Mouse (Mus musculus) urinary bladder, adult 2 months (tissue): ENCODE measurements around the gene Rpl3. TPM values are rescaled to one million over a fixed set of nuclear protein-coding genes. Genes with fewer than 3 reads are reported as not detected.

Experiments used
- DNase-seq: peaks from one replicate; pipeline ENCODE4 v3.0.0; 2022; ENCODE audit warnings: low spot score
- polyA plus RNA-seq: library from polyadenylated mRNA; depleted of rRNA; stranded (reverse); fragments of >200 nt; gene quantifications from 2 replicates; pipeline ENCODE4 v1.2.3, GENCODE M21; 2012

Gene Rpl3
- polyA plus RNA-seq, 1 experiment: 1,075 TPM

DNA sequence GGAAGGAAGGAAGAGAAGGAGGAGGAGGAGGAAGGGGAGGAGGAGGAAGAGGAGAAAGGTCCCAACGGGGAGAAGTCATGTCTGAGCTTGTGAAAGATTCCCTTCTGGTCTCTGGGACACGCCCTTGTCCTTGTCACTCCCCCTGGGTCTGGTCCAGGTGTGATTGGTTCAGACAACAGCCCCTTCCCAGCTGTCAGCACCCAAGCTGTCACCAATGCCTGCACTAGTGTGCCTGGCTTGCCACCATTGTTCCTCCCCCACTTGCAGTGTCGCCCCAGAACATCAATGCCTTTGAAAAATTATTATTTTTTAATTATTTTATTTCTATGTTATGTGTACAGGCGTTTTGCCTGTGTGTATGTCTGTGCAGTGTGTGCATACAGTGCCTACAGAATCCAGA lies 22.5 kb downstream of the Rpl3 start:
- DNase-seq: no peak

DNA sequence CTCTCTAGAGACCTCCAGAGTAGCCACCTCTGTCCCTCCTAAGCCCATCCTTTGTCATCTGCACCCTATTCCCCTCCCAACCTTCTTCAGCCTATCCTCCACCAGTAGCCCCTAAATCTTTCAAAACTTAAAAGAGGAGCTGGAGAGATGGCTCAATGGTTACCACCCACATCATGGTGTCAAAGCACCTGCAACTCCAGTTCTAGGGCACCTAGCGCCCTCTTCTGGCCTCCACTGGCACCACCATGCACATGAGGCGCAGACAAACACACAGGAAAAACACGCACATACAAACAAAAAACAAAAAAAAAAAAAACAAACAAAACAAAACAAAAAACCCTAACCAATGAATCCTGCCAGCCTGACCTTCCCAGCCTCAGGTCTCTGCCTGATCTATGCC lies 25.1 kb downstream of the Rpl3 start:
- no peak for DNase-seq

DNA sequence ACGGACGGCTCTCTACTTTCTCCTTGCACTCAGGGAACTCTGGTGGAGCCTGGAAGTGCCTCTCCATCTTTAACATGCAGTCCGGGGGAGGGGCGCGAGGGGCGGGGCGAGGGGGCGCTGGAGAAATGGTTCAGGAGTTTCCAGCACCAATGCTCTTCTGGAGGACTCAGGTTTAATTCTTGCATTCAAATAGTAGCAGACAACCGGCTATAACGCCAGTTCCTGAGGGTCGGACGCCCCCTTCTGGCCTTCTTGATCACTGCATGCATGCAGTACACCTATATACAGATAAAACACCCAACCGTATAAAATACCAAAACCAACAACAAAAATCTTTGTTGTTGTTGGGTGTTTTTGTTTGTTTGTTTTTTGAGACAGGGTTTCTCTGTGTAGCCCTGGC lies 26.3 kb downstream of the Rpl3 start:
- DNase-seq: no peak

DNA sequence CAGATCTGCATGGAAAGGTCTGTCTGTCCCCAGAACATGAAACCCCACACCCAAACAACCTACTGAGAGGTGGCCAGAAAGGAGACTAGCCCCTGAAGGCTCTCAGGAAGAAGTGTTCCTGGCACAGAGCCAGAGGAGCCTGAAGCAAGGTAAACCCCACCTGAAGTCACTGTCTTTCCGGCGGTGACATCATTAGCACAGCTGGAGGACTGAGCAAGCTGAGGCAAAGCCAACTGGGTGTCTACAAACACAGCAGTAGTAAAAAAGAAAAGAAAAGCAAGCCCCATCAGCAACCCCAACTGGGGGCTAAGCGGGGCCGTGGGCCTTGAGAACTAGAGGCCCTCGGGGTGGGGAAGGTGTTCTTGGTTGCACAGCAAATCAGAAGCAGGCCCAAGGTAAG lies 26.7 kb downstream of the Rpl3 start:
- DNase-seq: no peak

DNA sequence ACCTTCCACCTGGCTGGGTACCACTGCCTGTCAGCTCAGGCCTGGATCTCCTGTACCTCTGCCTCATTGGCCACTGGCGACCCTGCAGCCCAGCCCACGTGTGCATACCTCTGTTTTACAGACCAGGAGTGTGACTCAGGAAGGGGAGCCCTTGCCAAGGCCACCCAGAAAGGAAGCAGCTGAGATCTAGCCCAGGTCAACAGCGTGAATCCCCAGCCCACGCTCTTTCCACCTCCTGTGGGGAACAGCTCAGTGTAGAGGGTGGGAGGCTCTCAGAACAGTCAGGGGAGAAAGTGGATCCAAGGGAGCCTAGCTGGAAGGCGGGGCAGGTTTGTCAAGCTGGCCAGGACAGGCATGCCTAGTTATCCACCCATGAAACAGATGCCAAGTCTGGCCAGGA lies 28.8 kb downstream of the Rpl3 start:
- DNase-seq: no peak

DNA sequence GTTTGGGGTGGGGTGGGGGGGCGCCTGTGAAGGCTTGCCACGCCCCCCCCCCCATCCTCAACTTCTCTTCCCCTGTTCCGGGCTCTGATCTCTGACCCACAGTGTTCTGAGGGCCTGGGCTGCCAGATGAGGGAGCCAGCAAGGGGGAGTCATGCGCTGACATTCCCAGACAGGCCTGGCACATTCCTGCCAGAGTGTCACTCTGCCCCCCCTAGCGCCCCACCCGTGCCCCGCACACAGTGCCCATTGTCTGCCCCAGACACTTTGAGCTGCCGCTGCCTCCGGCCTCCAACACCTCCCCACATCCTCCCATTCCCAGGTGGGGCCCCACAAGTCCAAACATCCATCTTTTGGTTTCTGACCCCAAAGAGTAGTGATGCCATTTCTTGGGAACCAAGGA lies 29.3 kb downstream of the Rpl3 start:
- no peak for DNase-seq

DNA sequence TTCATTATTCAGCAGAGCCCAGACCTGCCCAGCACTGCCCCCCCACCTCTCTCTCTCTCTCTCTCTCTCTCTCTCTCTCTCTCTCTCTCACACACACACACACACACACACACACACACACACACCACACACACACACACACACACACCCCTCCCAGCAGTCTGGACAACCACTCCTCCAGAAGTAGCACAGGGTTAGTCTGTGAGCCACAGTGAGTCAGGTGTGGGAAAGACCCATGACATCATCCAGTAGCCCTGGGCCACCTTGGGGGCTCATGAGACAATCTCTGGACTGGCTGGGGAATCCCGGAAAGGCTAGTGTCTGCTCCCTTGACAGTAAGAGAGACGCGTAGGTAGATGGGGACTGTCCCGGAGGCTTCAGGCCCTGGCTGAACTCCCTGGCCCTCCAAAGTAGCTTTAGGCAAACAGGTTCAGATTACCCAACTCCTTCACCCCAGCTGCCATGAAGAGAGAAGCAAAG lies 30.6 kb downstream of the Rpl3 start:
- DNase-seq: no peak

DNA sequence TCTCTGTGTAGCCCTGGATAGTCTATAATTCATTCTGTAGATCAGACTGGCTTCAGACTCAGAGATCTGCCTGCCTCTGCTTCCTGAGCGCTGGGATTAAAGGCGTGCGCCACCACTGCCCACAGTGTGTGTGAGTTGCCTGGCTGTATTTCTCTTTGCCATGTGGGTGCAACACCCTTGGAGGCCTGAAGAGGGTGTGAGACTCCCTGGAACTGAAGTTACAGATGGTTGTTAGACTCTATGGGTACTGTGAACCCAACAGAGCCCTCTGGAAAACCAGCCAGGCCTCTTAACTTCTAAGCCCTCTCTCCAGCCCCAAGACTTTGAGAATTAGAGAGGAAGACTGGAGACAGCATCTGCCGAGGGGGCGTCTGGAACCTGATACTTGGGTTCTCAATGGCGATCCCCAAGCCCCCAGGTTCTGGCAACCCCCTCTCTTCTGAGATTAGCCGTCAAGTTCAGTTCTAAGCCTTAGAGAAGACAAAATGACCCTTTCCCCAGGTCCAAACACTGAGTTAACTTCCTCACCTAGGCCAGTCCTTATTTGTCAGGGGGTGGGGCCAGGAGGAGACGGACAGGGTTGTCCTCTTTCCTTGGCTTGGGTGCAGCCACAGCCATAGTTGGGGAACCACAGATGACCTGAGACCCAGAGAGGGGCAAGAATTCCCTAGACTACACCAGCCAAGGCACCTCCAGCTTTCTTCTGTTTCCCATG lies 31.2 kb downstream of the Rpl3 start:
- no peak for DNase-seq

DNA sequence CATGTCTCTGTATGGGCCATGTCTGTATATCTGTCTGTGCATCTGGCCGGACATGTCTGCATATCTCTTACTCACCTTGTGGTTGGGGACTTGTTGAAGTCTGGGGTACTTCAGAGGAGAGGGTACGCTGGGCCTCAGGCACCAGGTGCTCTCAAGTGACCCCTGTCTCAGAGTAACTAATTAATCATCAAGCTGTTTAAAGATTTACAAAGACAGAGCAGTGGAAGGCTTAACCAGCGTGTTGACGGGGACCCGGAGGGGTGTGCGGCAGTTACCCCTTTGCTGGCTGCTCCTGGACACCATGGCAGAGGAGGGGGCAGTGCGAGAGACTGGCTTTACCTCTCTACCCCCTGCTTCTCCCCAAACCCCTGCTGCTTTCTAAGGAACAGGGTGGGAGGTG lies 32.1 kb downstream of the Rpl3 start:
- DNase-seq: no peak

DNA sequence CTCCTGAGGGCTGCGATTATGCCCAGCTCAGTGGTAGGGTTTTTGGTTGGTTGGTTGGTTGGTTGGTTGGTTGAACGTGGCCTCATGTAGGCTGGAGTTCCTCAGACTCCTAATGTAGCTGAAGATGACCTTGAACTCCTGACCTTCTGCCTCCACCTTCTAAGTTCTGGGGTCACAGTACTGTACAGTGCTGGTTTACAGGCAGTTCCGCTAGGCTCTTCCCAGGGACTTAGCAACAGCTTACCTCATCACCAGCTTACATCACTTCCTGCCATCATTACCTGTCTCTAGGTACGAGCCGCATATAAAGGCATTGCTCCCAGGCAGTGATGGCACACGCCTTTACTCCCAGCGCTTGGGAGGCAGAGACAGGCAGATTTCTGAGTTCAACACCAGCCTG lies 33.5 kb downstream of the Rpl3 start:
- no peak for DNase-seq

DNA sequence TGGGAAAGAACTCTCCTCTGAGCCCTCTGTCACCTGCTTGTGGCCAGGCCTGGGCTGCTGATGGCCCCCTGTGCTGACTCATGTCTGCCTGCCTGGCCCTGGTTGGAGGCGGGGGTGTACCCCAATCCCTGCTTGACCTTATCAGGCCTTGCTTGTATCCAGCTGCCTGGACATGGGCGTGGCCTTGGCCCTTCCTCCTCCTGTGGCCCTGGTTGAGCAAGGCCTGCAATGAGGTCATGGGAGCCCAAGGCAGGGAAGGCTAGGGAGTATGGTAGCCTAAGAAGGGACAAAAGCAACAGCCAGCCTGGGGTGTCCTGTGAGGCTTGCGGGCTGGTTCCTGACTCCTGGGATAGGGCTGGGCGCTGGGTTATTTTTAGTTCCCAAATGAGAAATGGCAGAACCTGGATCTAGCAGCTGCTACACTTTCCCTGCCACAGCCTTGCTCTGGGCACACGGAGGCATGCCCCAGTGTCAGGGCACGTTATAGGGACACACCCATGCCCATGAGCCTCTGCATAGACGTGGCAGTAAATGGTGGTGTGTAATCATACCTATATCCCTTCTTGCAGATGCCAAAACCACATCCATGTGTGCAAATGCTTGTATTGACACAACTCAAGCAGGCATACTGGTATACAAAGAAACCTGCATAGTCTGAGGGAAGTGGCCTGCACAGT lies 37.5 kb downstream of the Rpl3 start:
- DNase-seq: no peak

DNA sequence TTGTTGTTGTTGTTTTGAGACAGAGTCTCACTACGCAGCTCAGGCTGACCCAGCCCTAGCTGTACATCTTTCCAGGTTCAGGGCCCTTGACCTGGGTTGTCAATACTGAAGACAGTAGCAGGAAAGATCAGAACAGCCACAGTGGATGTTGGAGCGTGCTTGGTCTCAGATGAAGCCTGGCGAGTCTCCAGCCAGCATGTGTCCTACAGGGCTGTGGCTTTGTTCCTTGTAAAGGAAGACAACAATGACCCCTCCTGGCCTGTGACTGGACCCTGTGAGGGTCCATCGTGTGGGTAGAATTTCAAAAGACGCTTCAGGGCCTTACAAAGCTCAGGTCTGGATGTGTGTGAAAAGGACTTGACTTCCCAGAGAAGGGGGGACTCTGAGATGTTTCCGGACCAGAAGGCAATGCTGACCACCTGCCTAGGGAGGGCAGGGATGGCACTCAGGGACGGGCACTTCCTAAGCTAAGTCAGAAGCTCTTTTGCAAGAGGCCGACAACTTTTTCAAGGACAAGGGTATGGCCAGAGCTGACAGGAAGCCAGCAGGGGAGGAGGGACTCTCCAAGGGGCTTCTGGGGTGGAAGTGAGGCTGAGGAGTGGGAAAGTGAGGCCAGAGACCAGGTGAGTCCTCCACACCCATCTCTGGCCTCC lies 38.2 kb downstream of the Rpl3 start:
- DNase-seq: no peak

DNA sequence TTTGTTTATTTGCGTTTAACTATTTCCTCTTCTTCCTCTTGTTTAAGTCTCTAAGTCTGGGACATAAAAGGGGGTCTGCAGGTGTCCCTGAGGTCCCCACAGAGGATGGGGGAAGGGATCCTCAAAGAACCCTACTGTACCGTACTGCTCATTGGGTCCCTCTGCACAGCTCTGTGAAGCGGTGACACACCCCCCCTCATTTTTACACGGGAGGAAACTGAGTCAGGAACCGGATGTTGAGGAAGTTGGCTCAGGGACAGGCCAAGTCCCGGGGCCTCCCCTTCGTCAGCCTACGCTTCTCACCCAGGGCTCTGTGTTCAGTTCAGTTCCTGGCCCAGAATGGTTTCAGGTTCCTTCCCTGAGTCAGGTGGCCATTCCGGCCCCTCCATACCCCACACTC lies 39.9 kb downstream of the Rpl3 start:
- no peak for DNase-seq

DNA sequence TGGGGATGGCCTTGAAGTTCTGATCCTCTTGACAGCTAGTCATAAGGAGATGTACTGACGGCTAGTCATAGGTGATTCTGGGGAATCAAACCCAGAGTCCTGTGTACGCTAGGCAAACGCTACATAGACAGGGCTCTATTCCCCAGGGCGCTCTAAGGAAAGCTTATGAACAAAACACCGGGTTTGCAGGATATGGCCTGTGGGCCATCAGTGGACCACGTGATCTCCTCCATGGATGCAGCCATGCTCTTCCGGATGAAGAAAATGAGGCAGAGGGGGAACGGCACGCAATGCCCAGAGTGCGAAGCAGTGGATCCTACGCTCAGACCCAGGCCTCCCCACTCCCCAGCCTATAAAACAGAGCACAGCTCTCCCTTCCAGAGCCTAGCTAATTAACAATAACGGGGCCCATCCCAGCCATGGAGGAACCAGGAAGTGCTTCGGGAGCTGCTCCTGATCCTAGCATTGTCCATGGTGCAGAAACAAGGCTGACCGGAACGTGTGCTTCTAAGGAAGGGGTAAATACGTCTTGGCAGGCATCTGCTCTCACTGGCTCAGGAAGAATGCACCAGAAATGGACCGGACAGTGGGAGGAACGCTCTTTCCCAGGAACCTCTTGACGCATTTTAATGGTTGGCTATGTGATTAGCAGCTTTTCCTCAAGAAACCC lies 40.4 kb downstream of the Rpl3 start:
- no peak for DNase-seq

DNA sequence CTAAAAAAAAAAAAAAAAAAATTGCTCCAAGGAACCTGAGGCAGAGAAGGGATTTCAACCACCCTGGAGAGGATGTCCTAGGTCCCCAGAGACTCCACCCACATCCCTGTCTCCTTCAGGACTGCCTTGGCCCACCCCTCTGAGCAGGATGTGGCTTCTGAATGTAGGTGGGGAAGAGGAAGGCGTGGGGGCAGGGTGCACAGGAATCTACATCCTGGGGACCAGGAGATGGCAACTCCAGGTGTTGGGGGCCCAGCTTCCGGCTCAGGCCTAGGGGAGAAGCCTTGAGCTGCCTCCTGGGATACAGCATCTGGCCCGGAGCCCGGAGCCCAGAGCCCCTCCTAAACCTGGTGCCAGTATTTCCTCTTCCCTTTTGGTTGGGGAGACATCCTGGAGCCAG lies 41.6 kb downstream of the Rpl3 start:
- DNase-seq: no peak

DNA sequence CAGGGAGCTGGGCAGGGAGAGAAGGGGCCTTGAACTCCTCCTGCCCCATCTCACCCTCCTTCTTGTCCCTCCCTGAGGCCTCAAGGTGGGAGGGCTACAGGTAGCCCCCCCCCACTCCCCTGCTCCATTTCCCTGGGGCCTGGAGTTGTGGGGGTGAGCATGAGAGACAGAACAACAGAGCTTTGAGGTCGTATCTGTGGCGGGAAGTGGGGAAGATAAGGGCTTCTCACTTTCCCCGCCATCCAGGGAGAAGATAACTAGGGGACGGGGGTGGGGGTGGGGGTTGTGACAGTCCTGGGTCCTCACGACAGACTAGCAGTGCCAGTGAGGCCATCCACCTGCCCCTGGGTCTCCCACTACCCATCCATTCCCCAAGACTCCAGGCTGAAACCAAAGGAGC lies 43.7 kb downstream of the Rpl3 start:
- no peak for DNase-seq

DNA sequence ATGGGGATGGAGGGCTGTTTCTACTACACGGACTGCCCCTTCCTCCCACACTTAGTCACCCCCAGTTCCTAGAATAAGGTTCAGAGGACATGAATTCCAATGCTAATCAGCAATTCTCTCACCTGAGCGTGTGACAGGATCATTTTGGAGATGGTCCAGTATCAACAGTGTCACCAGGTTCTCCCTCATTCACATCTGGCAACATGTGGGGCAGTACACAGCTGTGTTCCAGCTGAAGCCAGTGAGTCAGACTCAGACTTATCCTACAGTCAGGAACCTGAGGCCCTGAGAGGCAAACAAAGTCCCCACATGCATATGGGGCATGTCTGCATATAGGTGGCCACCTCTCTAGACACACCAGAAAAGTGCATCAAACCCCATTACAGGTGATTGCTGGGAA lies 44.4 kb downstream of the Rpl3 start:
- DNase-seq: no peak

DNA sequence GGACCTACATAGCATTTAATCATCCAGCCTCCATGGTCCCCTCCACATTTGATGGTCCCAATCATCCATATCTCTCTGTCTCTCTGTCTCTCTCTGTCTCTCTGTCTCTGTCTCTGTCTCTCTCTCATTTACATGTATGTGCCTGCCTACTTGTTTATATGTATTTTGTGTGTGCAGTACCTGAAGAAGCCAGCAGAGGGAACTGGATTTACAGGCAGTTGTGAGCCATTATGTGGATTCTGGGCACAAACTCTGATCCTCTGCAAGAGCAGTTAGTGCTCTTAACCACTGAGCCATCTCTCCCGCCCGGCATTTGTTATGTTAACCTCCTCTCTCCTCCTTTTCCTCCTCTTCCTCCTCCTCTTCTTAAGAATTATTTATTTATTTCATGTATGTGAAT lies 45.9 kb downstream of the Rpl3 start:
- no peak for DNase-seq

DNA sequence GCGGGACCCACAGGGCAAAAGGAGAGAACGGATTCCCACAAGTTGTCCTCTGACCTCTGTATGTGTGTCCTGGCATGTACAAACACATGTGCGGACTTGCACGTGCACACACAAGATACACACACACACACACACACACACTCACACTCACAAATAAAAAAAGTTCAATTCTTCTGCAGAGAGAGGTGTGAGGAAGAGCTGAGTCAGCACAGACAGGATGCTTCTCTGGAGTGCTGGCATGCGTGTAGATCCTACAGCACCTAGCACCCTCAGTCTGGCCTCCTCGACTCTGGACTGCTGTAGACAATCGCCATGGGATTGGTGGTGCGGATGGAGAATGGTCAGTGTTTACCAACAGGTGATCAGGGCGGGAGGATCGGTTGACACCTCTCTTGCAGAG lies 47.4 kb downstream of the Rpl3 start:
- DNase-seq: no peak

DNA sequence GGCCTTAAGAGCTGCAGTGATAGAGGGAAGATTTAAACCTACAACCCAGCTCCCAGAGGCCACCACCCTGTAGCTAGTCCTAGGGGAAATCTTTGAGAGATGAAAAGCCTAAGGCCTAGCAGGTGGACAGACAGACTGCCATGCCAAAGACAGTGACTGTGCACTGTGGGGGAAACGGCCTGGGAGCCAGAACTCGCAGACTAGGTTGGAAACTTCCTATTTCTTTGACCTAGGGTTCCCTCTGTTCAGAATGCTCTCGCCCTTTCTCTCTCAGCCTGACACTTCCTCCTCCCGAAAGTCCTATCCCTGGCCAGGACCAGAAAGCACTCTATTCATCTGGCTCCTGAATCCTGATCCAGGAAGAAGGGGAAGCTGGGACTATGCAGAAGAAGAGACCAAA lies 49.5 kb downstream of the Rpl3 start:
- no peak for DNase-seq

DNA sequence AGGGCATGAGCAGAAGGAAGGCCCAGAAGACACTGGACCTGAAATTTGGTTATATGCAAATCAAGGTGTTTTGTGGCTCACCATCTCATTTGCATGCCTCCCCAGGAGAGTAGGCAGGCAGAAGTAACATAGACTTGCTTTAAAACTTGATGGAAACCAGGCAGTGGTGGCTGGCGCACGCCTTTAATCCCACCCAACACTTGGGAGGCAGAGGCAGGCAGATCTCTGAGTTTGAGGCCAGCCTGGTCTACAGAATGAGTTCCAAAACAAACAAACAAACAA lies 53.6 kb downstream of the Rpl3 start:
- no peak for DNase-seq

DNA sequence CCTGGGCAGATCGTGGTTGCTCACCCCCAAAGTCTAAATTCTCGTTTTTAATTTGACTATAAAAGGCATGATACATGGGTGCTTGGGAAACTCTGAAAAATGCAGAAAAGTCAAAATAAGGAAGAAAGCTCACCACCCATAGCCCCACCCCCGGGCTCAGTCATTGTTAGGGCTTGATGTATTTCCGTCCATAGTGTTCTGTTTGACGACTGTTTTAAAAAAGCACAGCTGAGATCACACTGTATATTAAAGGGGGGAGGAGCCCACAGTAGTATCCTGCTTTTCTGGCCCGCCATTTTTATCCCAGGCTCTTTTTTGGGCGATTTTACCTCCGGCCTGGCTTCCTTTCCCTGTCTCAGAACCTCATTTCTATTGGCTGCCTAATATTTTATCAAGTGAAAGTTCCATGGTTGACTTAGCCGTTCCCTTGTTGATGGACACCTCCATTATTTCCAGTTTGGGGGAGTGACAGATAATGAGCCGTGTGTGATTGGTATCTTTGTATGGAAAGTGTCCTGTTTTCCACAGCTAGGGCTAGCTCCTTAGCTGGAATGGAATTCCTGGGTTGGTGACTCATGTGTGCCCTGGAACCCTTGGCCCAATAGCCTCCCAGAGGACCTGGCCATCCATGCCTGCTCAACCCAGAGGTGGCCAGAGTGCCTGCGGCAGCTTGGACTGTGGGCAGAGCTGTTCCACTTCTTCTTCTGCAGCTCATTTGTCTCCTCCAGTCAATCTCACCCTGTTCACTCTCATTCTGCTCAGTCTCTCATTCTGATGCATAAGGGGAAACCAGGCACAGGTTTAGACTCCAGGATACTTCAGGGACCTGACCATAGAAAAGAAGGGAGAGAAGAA lies 54.2 kb downstream of the Rpl3 start:
- no peak for DNase-seq
